Mouse (Mus musculus) forelimb bud, embryonic 11.5 days (tissue): ENCODE measurements around the gene Tfcp2.
"Not testable (repeated sequence)": the region's sequence is repeated elsewhere in the genome, so short reads cannot be mapped to it uniquely, and the experiment has no call there.

Experiments
- DNase-seq: peaks from one replicate; pipeline ENCODE4 v3.0.0-alpha.2; 2012; ENCODE audit warnings: low read depth, low spot score

Tfcp2 gene

GRCm38 (mm10) chr15:100557705-100558433, 6.1 kb upstream of the Tfcp2 start:
- DNase-seq, result no peak

DNA sequence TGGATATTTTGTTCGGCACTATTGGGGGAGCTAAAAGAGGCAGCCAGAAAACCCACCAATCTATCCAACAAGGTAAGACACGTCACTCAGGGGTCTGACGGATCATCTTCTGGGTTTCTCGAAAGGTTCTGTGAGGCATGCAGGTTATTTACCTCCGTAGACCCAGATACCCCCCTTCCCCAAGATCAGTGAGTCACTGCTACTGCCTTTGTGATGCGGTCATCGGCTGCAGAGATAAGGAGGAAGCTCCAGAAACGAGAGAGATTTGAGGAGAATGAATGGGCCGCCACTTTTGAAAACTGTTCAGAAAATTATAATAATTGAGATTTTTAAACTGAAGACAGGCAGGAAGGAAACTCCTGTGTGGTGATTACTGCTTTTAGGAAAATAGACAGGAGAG, 4.6 kb upstream of the Tfcp2 start:
- DNase-seq, result no peak

GRCm38 (mm10) chr15:100555965-100556364, 4.2 kb upstream of the Tfcp2 start:
- no peak for DNase-seq

- DNase-seq, result no peak
These were observed 1.5 kb downstream of the Tfcp2 start for GRCm38 (mm10) chr15:100550280-100550679.

GRCm38 (mm10) chr15:100543651-100544030, 8.2 kb downstream of the Tfcp2 start:
- DNase-seq, result not testable (repeated sequence)

GRCm38 (mm10) chr15:100542876-100543650, 8.7 kb downstream of the Tfcp2 start:
- DNase-seq, result not testable (repeated sequence)

DNA sequence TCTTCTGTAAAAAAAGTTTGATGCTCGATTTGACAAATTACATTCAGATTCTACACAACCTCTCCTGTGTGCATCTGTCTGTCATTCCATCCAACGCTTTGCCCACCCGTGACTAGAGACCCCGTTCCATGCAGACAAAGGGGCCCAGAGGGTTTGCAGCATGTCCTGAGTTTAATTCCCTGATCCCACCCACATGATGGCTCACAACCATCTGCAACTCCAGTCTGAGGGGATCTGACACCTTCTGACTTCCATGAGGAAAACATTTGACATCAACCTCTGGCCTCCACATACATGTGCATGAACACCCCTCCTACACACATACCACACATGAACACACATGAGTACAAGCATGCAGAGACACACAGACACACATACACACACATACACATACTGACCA, 10.4 kb downstream of the Tfcp2 start:
- no peak for DNase-seq

DNA sequence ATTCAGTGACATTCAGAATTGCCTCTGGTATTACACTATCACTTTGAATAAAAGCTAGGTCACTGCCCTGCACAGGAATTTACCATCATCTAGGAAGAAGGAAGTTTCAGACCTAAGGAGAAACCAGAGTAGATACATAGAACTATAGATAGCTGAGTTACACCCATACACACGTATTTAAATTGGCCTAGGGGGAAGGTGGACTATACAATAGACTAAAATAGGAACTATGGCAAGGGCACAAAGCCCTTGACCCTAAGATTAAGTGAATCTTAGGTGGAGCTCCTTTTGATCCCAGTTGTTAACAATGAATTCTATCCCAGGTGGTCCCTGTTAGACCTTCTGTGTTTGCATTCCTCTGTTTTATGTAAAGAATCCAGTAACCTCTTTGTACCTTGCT, 10.8 kb downstream of the Tfcp2 start:
- DNase-seq, result not testable (repeated sequence)

- DNase-seq, result no peak
These were observed 12.4 kb downstream of the Tfcp2 start for GRCm38 (mm10) chr15:100539411-100539810.

DNA sequence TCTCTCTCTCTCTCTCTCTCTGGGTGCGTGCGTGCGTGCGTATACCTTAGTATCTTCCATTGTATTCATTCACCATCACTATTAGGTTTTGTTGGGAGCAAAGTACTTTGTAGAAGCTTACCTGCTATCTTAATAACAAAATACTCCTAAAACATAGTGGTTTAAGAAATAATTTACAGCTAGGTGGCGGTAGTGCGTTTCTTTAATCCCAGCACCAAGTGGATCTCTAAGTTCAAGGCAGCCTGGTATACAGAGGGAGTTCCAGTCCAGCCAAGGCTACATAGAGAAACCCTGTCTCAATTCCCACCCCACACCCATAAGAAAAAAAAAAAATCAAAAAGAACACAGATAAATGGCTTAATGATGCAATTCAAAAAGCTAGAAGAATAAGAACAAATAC, 13.9 kb downstream of the Tfcp2 start:
- DNase-seq, result peak; percentile 21

DNA sequence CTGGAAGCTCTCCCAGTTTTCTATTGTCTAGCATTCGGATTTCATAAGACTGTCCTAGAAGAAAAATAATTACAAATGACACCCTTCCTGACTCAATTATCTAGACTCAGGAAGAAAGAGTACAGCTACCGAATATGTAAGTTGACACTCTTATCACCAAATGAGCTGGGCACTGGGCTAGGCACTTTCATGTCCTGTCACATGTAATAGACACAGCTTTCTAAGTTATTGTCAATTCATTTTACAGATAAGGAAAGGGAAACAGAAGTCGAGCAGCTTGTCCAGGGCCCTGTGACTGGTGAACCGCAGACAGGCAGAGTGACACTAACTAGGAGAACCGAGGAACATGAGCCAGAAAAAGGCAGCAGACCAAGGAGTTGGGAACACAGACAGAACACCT, 23.9 kb downstream of the Tfcp2 start:
- DNase-seq, result no peak

DNA sequence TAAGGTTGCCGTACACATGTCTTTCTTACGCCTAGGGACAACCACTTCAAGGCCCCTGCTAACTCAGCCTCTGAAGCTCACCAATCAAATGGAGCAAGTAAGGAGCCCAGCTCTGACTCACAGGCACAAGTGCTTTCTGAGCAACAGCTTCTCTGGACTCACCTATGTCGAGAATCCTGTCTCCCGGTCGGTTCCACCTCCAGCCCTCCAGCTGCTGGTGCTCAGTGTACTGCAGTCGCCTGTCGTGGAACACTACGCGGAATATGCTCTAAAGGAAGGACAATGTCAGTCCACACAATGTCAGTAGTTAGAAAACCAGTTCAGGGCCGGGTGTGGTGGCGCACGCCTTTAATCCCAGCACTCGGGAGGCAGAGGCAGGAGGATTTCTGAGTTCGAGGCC, 26.4 kb downstream of the Tfcp2 start:
- no peak for DNase-seq

- no peak for DNase-seq
These were observed 31.5 kb downstream of the Tfcp2 start for GRCm38 (mm10) chr15:100520306-100520705.

DNA sequence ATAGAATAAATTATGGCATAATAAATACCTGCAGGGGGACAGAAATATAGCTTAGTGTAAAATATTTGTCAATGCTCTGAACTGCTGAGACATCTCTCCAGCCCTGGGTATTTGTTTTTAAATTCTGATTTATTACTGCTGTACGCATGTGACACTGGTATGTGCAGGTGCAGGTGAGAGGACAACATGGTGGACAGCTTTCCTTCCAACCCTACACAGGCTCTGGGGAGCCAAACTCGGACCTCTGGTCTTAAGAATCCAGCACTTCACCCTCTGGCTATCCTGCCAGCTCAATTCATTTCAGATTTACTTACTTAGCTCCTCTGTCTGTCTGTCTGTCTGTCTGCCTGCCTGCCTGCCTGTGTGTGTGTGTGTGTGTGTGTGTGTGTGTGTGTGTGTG, 36.7 kb downstream of the Tfcp2 start:
- no peak for DNase-seq

GRCm38 (mm10) chr15:100513387-100513786, 38.4 kb downstream of the Tfcp2 start:
- no peak for DNase-seq

GRCm38 (mm10) chr15:100510072-100510471, 41.7 kb downstream of the Tfcp2 start:
- no peak for DNase-seq

DNA sequence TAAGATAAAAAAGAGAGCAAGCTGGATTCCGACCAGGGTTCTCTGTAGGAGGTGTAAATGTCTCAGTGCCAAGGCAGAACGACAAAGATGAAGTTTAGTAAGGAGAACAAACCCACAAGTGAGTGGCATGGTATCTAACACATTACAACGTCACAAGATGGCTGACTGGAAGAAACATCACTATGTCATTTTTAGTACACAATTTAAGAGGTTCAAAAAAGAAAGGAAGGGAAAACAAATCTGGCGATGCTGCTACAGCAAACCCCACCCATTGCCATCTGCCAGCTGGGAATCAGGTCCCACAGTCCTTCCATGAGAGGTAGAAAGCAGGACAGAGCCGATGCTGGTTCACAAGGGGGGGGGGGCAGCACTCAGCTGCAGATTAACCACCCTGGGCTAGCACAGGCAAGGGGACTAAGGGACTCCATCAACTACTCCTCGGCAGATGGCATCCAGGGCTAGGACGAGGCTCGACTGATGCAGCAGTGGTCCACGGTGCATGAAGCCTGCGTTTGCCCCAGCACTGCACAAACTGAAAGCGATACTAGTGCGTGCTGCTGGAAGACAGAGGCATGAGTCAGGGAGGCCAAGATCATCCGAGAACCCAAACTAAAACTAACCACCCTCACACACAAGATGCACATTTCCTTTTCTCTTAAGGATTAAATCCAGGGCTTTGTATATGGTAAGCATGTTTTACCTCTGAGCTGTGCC, 43.2 kb downstream of the Tfcp2 start:
- no peak for DNase-seq

DNA sequence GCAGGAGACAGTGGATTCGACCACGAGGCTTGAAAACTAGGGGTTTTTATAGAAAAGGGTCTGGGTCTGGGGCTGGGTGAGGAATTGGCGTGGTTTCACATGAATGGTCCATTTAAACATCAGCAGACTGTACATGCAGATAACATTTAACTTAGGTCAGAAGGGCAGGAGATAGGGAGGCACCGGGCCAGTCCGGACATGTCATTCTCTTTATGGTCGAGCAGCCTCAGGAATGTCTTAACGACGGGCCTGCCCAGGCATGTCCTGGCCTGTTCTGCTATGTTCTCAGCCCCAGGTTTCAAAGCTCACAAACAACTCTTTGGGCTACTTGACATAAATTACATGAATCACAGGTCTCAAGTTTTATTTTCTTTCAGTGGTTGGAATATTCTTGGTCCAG, 52.3 kb downstream of the Tfcp2 start:
- not testable (repeated sequence) for DNase-seq

GRCm38 (mm10) chr15:100495102-100495501, 56.7 kb downstream of the Tfcp2 start, which contains the start of gene Csrnp2:
Gene Csrnp2 (minus strand): TSS chr15:100495488.
- peak; percentile 93 for DNase-seq

DNA sequence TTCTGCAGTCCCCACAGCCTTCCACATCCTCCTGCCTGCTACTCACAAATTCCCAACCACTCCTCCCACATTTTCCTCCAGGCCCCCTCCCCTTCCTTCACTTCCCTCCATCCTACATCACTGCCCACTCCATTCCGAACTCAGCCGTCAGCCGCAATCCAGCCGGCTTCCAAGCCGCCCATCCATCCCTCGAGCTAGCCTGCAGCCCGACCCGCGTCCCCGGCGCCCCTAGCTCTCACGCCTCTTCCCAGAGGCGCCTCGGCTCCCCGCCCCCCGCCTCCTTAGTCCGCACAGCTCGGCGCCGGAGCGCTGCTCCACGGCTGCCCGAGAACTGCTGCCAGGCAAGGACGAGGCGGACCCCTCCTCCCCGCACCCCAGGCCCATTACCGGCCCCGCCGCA, 57.2 kb downstream of the Tfcp2 start:
- DNase-seq, result peak; percentile 63

DNA sequence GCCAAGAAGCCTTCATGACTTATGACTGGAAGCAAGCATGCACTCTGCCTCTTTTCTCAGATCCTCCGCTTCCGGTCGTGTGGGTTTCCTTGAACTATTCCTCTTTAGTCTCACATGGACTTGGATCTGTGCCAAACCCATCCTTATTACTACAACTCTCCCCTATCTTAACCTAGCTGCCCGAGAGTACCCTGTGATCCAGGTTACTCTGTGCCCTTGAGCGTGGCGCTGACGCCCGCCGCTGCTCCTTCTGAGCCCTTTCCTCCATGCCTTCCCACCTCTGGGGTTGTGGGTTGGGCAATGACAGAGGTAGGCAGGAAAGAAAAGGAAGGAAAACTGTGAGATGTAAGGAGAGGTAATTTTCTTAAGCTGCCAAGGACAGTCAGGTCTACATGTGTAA, 59.8 kb downstream of the Tfcp2 start:
- no peak for DNase-seq

- DNase-seq, result no peak
These were observed 62.5 kb downstream of the Tfcp2 start for GRCm38 (mm10) chr15:100489263-100489662.
